9 mouse cellular contexts compared by ENCODE assay signal in the genomic region with DNA sequence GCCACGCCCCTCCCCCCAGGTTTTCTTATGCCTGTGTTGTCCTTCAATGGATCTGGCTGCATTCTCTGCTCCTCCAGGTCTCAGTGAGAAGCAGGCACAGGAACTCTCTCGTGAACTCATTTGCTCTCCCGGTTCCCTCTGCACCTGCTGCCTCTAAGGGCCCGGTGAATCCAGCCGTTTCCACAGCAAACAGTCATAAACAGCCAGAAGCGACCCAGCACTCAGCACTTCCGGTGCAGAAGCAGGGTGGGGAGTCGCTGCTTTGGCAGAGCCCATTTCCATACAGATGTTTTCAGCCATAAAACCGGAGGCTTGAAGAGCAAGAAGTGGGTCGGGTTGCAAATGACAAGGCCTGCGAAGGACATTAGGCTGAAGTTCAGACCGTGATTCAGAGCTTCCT.
DNase-seq lines count a peak whose midpoint lies in the region; ATAC-seq and TF ChIP-seq lines count a peak whose summit lies in the region.
"Had no signal": no experiment of that assay in that cellular context is flagged by ENCODE, and none has a peak within 500 bp of the region (broad histone marks: within the 10 kb centered on the region; RNA-seq: fewer than 3 reads in every experiment).

No protein-coding gene starts in this region.

- peak; percentile 19 for DNase-seq in embryo, embryonic 10.5 days (ENCODE audit: low spot score)
- DNase-seq in embryo, embryonic 9.5 days (ENCODE audit: extremely low spot score): no peak
- peak; percentile 39 for DNase-seq in midbrain, embryonic 11.5 days (ENCODE audit: low spot score, missing footprints)
- no peak for DNase-seq in midbrain, postnatal 0 days (ENCODE audit: low spot score)
- peak; percentile 41 for DNase-seq in kidney, postnatal 14 days
- DNase-seq in thymus, postnatal 0 days (ENCODE audit: low spot score): peak; percentile 84
- no peak for DNase-seq in spleen, adult 18-20 months
- DNase-seq in left cerebral cortex, postnatal 4 days: no peak

- no peaks in the 10 kb centered on the region for H3K27me3 ChIP-seq in midbrain, embryonic 11.5 days (ENCODE audit: control insufficient read depth, insufficient read depth, low read length)
- H3K27me3 ChIP-seq in midbrain, postnatal 0 days (ENCODE audit: insufficient read depth, low read length): no peaks in the 10 kb centered on the region
- H3K27me3 ChIP-seq: hindbrain, embryonic 15.5 days had no signal

- H3K27ac ChIP-seq in midbrain, embryonic 11.5 days (ENCODE audit: low read depth, low read length): no peak overlapping the region
- no peak overlapping the region for H3K27ac ChIP-seq in midbrain, postnatal 0 days (ENCODE audit: low read depth, low read length)
- H3K27ac ChIP-seq: hindbrain, embryonic 15.5 days had no signal

- no peaks in the 10 kb centered on the region for H3K4me1 ChIP-seq in midbrain, embryonic 11.5 days (ENCODE audit: control insufficient read depth, insufficient read depth, low read length)
- H3K4me1 ChIP-seq in midbrain, postnatal 0 days (ENCODE audit: insufficient read depth, low read length): no peaks in the 10 kb centered on the region

- no peak overlapping the region for H3K9ac ChIP-seq in midbrain, embryonic 11.5 days (ENCODE audit: low read length)
- no peak overlapping the region for H3K9ac ChIP-seq in midbrain, postnatal 0 days (replicated peaks; ENCODE audit: low read length, poor library complexity, severe bottlenecking)
- H3K9ac ChIP-seq: hindbrain, embryonic 15.5 days had no signal

- no peak for ATAC-seq in midbrain, embryonic 11.5 days (ENCODE audit: low FRiP score)
- ATAC-seq in midbrain, postnatal 0 days (ENCODE audit: low FRiP score): no peak

- no peak overlapping the region for H3K4me2 ChIP-seq in midbrain, embryonic 11.5 days
- H3K4me2 ChIP-seq in midbrain, postnatal 0 days (ENCODE audit: low read depth, low read length, poor library complexity, severe bottlenecking): no peak overlapping the region
- H3K4me2 ChIP-seq: hindbrain, embryonic 15.5 days had no signal

- no peaks in the 10 kb centered on the region for H3K36me3 ChIP-seq in midbrain, embryonic 11.5 days (ENCODE audit: control insufficient read depth, insufficient read depth, low read length)
- H3K36me3 ChIP-seq in midbrain, postnatal 0 days (ENCODE audit: insufficient read depth, low read length): no peaks in the 10 kb centered on the region
- H3K36me3 ChIP-seq: hindbrain, embryonic 15.5 days had no signal

- intact Hi-C loops in left cerebral cortex, postnatal 4 days (cut with DNase I): no loop called here

- H3K9me3 ChIP-seq in midbrain, embryonic 11.5 days (ENCODE audit: control insufficient read depth, low read length): no peaks in the 10 kb centered on the region
- H3K9me3 ChIP-seq in midbrain, postnatal 0 days (ENCODE audit: low read length): no peaks in the 10 kb centered on the region
- H3K9me3 ChIP-seq: hindbrain, embryonic 15.5 days had no signal

- no peak for TF ChIP-seq CTCF in midbrain, postnatal 0 days (IDR thresholded peaks at IDR 0.05)

- H3K4me3 ChIP-seq in midbrain, embryonic 11.5 days (ENCODE audit: low read depth, low read length): no peak overlapping the region
- H3K4me3 ChIP-seq in midbrain, postnatal 0 days (ENCODE audit: low read depth, low read length): no peak overlapping the region
- H3K4me3 ChIP-seq: hindbrain, embryonic 15.5 days had no signal

- 66% methylated on average over 12 of the region's 12 CpGs for WGBS in midbrain, embryonic 11.5 days
- 50% methylated on average over 12 of the region's 12 CpGs for WGBS in midbrain, postnatal 0 days

Comparison
In these comparisons a context has a peak if more than half of its experiments do, and no peak if none do; other contexts are left out.
1. DNase-seq: peak in embryo, embryonic 10.5 days (single experiment), midbrain, embryonic 11.5 days (single experiment), kidney, postnatal 14 days (single experiment) and thymus, postnatal 0 days (single experiment); none in embryo, embryonic 9.5 days (single experiment), midbrain, postnatal 0 days (single experiment), spleen, adult 18-20 months (0 of 2) and left cerebral cortex, postnatal 4 days (single experiment).